Mouse (Mus musculus) midbrain, embryonic 16.5 days (tissue): Measurements from ENCODE around the gene Akap8l. TPM values are rescaled to one million over a fixed set of nuclear protein-coding genes. Genes with fewer than 3 reads are reported as not detected.
A peak's percentile ranks its signal among the peaks of the same experiment; 100 is the strongest.

Source experiments
- ATAC-seq: fragments of 200-750 bp; cut with Nextera tagmentation; 2 replicates; pipeline ENCODE4 v1.8.0; 2017; ENCODE audit warnings: moderate TSS enrichment
- H3K27ac ChIP-seq: fragments of 300-500 bp; sonication (generic); 2 replicates; pipeline ENCODE4 v1.5.1; 2014; ENCODE audit warnings: mild to moderate bottlenecking, low read length, mixed read lengths
- H3K27me3 ChIP-seq: fragments of 300-500 bp; sonication (generic); 2 replicates; pipeline ENCODE4 v1.6.1; 2014; ENCODE audit warnings: low read depth, low read length, mixed read lengths; ENCODE audit not compliant: control insufficient read depth, insufficient read depth
- H3K36me3 ChIP-seq: fragments of 300-500 bp; sonication (generic); 2 replicates; pipeline ENCODE4 v1.6.1; 2014; ENCODE audit warnings: mild to moderate bottlenecking, low read length, moderate library complexity, mixed read lengths; ENCODE audit not compliant: control insufficient read depth, insufficient read depth
- H3K4me1 ChIP-seq: fragments of 300-500 bp; sonication (generic); 2 replicates; pipeline ENCODE4 v1.6.1; 2014; ENCODE audit warnings: mild to moderate bottlenecking, low read length, mixed read lengths; ENCODE audit not compliant: control insufficient read depth, insufficient read depth
- H3K4me2 ChIP-seq: fragments of 300-500 bp; sonication (generic); 2 replicates; pipeline ENCODE4 v1.6.1; 2014; ENCODE audit warnings: mild to moderate bottlenecking, low read length, mixed read lengths
- H3K4me3 ChIP-seq: fragments of 300-500 bp; sonication (generic); 2 replicates; pipeline ENCODE4 v1.5.1; 2014; ENCODE audit warnings: low read depth, mild to moderate bottlenecking, low read length, moderate library complexity, mixed read lengths
- H3K9ac ChIP-seq: fragments of 300-500 bp; sonication (generic); 2 replicates; pipeline ENCODE4 v1.6.1; 2014; ENCODE audit warnings: low read depth, low read length, mixed read lengths
- H3K9me3 ChIP-seq: fragments of 300-500 bp; sonication (generic); replicated peaks from 2 replicates; pipeline ENCODE4 v1.6.1; 2014; ENCODE audit warnings: mild to moderate bottlenecking, low read length, mixed read lengths; ENCODE audit not compliant: control insufficient read depth, poor library complexity, severe bottlenecking
- WGBS: fragments of 180-500 bp; shearing (Covaris S2); extraction: QIAGEN DNeasy Blood & Tissue Kit; methylation state at CpG from one replicate; pipeline ENCODE4 v1.1.7; 2014; 5-methylcytosine and 5-hydroxymethylcytosine counted together
- polyA plus RNA-seq: library from polyadenylated mRNA; unstranded; fragments of >200 nt; fragmentation: Nextera tagmentation; extraction: Ambion mirVana; gene quantifications from 2 replicates; pipeline ENCODE4 v1.2.1, GENCODE M21; 2015

Akap8l gene
- 160 and 166 TPM in 2 replicates for polyA plus RNA-seq

DNA sequence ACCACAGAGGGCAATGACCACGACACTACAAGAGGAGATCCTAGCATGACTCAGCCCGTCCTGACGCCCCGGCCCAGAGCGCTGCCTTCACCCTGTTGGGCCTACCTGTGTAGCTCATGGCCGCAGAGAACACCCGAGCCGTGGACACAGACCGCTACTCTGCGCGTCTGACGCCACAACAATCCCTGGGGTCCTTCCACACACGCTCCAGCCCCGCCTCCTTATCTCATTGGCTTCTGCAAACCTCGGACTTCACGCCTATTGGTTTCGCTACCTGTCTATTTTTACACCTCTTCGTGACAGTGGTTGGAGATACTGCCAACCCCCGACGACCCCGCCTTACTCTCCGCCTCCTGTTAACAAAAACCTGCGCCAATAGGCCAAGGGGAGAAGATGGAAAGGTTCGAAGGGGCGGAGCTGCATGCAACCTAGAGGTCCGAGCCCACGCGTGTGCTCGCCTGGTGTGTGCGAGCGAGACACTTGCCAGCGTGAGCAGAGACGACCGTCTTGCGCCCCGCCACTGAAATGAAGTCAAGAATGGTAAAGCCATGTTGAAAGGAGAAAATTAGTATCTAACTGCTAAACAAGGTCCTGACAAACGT lies at the start of gene Akap8l:
TSS of gene Akap8l (minus strand) at position 226 of the 602 bp plus-strand sequence.
- H3K27me3 ChIP-seq: no peaks in the 10 kb centered on the region
- peak within 1 kb of the TSS; percentile 78 for H3K4me2 ChIP-seq
- peak within 1 kb of the TSS; percentile 64 for H3K4me3 ChIP-seq
- peaks cover 10% of the 10 kb centered on the region for H3K36me3 ChIP-seq
- peak within 1 kb of the TSS; percentile 89 for H3K27ac ChIP-seq
- H3K9ac ChIP-seq: peak within 1 kb of the TSS; percentile 79
- ATAC-seq: peak; percentile 98
- peaks cover 20% of the 10 kb centered on the region for H3K4me1 ChIP-seq
- no peaks in the 10 kb centered on the region for H3K9me3 ChIP-seq
- under 1% methylated on average over 37 of the region's 37 CpGs for WGBS

DNA sequence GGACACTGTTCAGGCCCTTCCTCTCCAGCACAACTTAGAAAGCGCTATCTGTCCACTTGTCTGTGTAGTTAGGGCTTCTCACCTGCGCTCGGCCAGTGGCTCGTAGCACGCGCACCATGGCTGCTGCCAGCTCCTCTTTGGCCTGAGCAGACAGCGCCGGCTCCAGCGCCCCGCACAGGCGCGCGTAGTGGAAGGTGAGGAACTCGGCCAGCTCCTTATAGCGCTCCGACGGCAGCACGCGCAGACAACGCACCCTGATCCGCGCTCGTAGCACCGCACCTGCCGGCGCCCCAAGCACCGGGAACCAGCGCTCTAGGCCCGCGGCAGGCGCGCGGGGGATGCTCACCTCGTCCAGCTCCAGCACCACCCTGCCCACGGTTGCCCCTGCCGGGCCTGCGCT lies 45.9 kb upstream of the Akap8l start:
- Histone ChIP-seq H3K4me1 (peaks cover 3% of the 10 kb centered on the region; the same call in 1 of the 2 replicates), H3K36me3 (no peaks in the 10 kb centered on the region), H3K4me2 (peak overlapping the region; percentile 46), H3K27ac (no peak overlapping the region), H3K9ac (0 out of 2 replicates have a peak overlapping the region, but pooled peaks have one; percentile 34), H3K27me3 (peaks cover 80% of the 10 kb centered on the region), H3K9me3 (no peaks in the 10 kb centered on the region), H3K4me3 (peak overlapping the region; percentile 16)
- no peak for ATAC-seq
- 2% methylated on average over 37 of the region's 37 CpGs for WGBS

DNA sequence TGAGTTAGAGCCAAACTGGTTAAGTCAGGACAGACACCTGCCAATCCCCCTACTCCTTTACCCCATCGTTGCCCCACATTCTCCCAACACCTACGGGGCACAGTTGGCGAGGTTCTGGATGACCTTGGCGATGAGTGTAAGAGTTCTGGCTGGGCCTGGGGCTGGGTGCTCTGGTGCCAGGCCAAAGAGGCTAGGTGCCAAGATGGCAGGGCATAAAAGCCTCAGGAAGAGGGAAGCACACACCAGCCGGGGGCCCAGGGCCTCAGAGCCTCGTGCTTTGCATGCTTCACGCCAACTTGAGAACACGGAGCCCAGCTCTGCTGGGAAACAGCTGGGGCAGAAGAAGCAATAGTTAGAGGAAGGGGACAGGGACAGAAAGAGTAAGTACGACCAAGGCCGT lies 43.5 kb upstream of the Akap8l start:
- H3K9ac ChIP-seq: no peak overlapping the region
- no peaks in the 10 kb centered on the region for H3K9me3 ChIP-seq
- peaks cover 80% of the 10 kb centered on the region for H3K27me3 ChIP-seq
- H3K4me1 ChIP-seq: peaks cover 3% of the 10 kb centered on the region; the same call in 1 of the 2 replicates
- no peak overlapping the region for H3K27ac ChIP-seq
- no peak for ATAC-seq
- H3K4me3 ChIP-seq: no peak overlapping the region
- WGBS: 84% methylated on average over 10 of the region's 10 CpGs
- no peaks in the 10 kb centered on the region for H3K36me3 ChIP-seq
- no peak overlapping the region for H3K4me2 ChIP-seq

DNA sequence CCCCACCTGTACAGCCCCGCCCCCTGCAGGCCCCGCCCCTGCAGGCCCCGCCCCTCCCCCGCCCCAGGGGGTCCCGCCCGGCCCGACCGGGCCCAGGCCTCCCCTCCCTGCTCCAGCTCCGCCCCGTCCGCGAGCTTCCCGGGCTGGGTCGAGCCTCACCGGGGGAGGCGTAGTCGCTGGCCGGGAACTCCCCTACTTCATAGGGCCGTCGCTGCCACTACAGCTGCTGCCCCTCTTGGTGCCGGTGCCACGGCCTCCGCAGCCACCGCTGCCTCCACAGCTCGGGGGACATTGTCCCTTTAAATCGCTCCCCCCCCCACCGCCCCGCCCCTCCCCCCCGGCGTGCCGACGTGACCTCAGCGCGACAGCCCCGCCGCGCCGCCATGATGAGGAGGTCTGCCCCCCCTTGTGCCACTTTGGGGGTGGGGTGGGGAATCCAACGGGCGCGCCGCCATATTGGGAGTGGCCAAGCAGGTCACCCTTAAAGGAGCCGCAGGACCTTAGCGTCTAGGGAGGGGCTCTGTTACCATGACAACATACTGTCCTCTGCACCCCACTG lies 38.8 kb upstream of the Akap8l start, which contains the start of gene Wiz:
TSS of gene Wiz (minus strand) at position 339 of the 559 bp plus-strand sequence.
- H3K27me3 ChIP-seq: peaks cover 34% of the 10 kb centered on the region
- H3K4me1 ChIP-seq: peaks cover 9% of the 10 kb centered on the region; the same call in 1 of the 2 replicates
- H3K36me3 ChIP-seq: peaks cover 3% of the 10 kb centered on the region
- peak; percentile 86 for ATAC-seq
- peak within 1 kb of the TSS; percentile 95 for H3K9ac ChIP-seq
- peak within 1 kb of the TSS; percentile 76 for H3K4me3 ChIP-seq
- no peaks in the 10 kb centered on the region for H3K9me3 ChIP-seq
- H3K4me2 ChIP-seq: peak within 1 kb of the TSS; percentile 73
- 0% methylated on average over 11 of the region's 44 CpGs for WGBS
- H3K27ac ChIP-seq: peak within 1 kb of the TSS; percentile 77

DNA sequence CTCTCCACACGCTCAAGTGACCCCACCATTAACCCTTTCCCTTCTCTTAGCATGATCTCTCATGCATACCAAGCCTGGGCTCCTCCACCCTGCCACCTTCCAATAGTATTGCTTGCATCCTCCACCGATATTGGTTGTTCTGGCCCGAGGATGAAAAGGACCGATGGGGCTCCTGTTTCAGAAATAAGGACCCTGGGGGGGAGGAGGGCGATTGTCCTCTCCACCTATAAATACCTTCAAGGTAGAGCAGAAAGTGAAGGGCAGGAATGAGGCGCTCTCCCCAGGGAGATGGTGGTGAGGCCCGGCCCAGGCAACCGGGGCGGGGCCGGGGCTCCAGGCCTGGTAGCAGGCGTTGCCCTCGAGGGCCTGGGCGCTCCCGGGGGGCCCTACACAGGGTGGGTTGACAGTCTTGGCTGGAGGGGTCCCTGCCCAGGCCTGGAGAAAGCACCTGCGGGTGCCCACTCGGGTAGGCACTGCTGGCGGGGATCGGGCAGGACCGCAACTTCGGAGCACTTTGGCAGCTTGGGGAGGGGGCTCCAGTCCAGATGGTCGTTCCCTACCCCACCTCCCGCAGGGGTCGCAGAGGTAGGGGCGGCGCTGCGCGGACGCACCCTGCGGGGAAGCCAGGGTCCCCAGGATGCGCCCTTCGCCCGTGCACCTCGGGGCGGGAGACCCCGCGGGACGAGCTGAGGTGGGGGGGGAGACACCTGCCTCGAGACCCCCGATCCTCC lies 38.1 kb upstream of the Akap8l start:
- Histone ChIP-seq H3K9me3 (no peaks in the 10 kb centered on the region), H3K4me1 (peaks cover 9% of the 10 kb centered on the region; the same call in 1 of the 2 replicates), H3K27me3 (peaks cover 28% of the 10 kb centered on the region), H3K36me3 (peaks cover 8% of the 10 kb centered on the region), H3K27ac (peak overlapping the region; percentile 77), H3K9ac (peak overlapping the region; percentile 95), H3K4me3 (peak overlapping the region; percentile 76), H3K4me2 (peak overlapping the region; percentile 73)
- ATAC-seq: peak; percentile 69
- WGBS: under 1% methylated on average over 34 of the region's 39 CpGs

DNA sequence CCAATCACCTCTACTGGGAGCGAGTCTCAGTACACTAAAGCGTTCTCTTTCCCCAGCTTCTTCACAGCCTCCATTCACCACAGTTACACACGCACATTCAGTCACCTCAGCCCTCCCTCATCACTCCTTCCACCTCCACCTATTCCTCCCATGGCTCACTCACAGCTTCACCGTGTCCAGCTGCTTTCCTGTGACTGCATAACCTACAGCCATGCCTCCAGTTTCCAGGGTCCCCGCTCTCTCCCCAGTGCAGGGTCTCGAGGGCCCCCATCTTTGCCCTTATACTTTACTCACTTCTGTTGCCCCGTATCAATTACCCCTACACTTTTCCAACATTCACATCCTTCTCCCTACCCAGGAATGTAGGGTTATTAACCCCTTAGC lies 37.6 kb upstream of the Akap8l start:
- Histone ChIP-seq H3K9me3 (no peaks in the 10 kb centered on the region), H3K9ac (peak overlapping the region; percentile 95), H3K4me3 (peak overlapping the region; percentile 76), H3K4me2 (peak overlapping the region; percentile 73), H3K27ac (peak overlapping the region; percentile 77), H3K27me3 (peaks cover 22% of the 10 kb centered on the region), H3K4me1 (peaks cover 9% of the 10 kb centered on the region; the same call in 1 of the 2 replicates), H3K36me3 (peaks cover 8% of the 10 kb centered on the region)
- peak; percentile 6; the same call in 1 of the 2 replicates for ATAC-seq
- WGBS: 37% methylated on average over 7 of the region's 7 CpGs

DNA sequence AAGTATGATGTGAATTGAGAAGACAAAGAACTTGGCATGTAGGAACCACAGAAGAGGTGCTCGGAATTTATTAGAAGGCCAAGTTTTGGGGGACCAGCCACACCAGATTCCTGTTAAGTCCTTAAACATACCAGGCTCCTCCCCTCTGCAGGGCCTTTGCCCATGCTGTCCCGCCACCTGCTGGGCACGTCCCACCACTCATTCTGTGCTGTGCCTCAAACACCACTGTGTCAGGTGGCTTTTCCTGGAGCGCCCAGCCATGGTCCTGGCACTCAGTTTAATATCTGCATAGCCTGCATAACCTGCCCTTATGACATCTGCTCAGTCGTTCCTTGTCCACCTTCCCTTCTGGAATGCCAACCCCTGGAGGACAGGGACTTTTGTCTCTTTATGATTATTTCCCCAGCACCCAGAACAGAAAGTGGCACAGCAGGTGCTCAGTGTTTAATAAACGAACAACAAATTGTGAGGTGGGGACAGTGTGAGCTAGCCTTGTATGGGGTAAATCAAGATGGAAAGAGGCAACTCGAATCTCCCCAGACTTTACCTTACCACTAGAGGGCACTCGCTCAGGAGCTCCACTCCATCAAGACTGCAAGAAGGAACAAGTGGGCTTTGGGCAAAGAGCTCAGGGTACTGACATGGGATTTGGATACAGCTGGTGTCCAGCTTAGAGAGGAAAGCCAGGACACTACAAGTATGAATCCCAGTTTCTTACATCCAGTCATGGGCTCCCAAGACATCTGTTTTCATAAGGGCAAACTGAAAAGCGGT lies 36.4 kb upstream of the Akap8l start:
- 77% methylated on average over 9 of the region's 9 CpGs for WGBS
- Histone ChIP-seq H3K4me3 (no peak overlapping the region), H3K36me3 (peaks cover 8% of the 10 kb centered on the region), H3K27ac (no peak overlapping the region), H3K4me2 (no peak overlapping the region; the same call in 1 of the 2 replicates), H3K27me3 (peaks cover 11% of the 10 kb centered on the region), H3K9me3 (no peaks in the 10 kb centered on the region), H3K4me1 (peaks cover 9% of the 10 kb centered on the region; the same call in 1 of the 2 replicates), H3K9ac (no peak overlapping the region)
- ATAC-seq: no peak

DNA sequence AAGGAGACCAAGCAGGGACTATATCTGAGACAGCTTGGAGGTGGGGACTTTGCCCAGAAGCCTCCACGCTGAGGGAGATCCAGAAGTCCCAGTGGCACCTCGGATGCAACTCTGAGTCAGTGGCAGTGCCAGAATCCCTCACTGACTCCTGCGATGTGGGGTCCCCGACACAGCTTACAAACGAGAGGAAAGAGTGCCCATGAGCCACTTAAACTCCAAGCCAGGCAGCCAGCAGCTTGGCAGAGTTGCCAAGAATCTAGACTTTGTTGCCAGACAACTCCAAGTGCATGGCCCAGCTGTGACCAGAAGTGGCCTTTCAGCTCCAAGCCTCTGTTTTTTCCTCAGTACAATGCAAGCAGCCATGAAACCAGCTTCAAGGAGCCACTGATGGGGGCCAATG lies 33.3 kb upstream of the Akap8l start:
- WGBS: 84% methylated on average over 5 of the region's 5 CpGs
- Histone ChIP-seq H3K4me2 (no peak overlapping the region), H3K4me1 (peaks cover 9% of the 10 kb centered on the region; the same call in 1 of the 2 replicates), H3K4me3 (no peak overlapping the region), H3K9me3 (no peaks in the 10 kb centered on the region), H3K27me3 (no peaks in the 10 kb centered on the region), H3K9ac (no peak overlapping the region), H3K36me3 (peaks cover 16% of the 10 kb centered on the region), H3K27ac (no peak overlapping the region)
- ATAC-seq: no peak
